Mouse (Mus musculus) hindbrain, embryonic 12.5 days (tissue): ENCODE results near the gene Gm43191. TPM values are rescaled to one million over a fixed set of nuclear protein-coding genes. Genes with fewer than 3 reads are reported as not detected.

Source experiments
- ATAC-seq: fragments of 200-750 bp; cut with Nextera tagmentation; 2 replicates; pipeline ENCODE4 v1.8.0; 2017; ENCODE audit warnings: moderate TSS enrichment; ENCODE audit not compliant: low FRiP score
- H3K27ac ChIP-seq: fragments of 300-500 bp; sonication (generic); 2 replicates; pipeline ENCODE4 v1.5.1; 2016; ENCODE audit warnings: mild to moderate bottlenecking
- H3K27me3 ChIP-seq: fragments of 300-500 bp; sonication (generic); 2 replicates; pipeline ENCODE4 v1.6.1; 2016; ENCODE audit warnings: mild to moderate bottlenecking
- H3K36me3 ChIP-seq: fragments of 300-500 bp; sonication (generic); 2 replicates; pipeline ENCODE4 v1.6.1; 2016; ENCODE audit warnings: mild to moderate bottlenecking
- H3K4me1 ChIP-seq: fragments of 300-500 bp; sonication (generic); 2 replicates; pipeline ENCODE4 v1.6.1; 2016
- H3K4me2 ChIP-seq: fragments of 300-500 bp; sonication (generic); replicated peaks from 2 replicates; pipeline ENCODE4 v1.6.1; 2016; ENCODE audit warnings: mild to moderate bottlenecking
- H3K4me3 ChIP-seq: fragments of 300-500 bp; sonication (generic); 2 replicates; pipeline ENCODE4 v1.5.1; 2016; ENCODE audit warnings: mild to moderate bottlenecking
- H3K9ac ChIP-seq: fragments of 300-500 bp; sonication (generic); 2 replicates; pipeline ENCODE4 v1.6.1; 2016; ENCODE audit warnings: mild to moderate bottlenecking, moderate library complexity
- H3K9me3 ChIP-seq: fragments of 300-500 bp; sonication (generic); replicated peaks from 2 replicates; pipeline ENCODE4 v1.6.1; 2016; ENCODE audit warnings: mild to moderate bottlenecking
- WGBS: fragments of 180-500 bp; shearing (Covaris S2); methylation state at CpG from one replicate; pipeline ENCODE4 v1.1.7; 2016; 5-methylcytosine and 5-hydroxymethylcytosine counted together
- polyA plus RNA-seq: library from polyadenylated mRNA; unstranded; fragments of >200 nt; fragmentation: Nextera tagmentation; extraction: Ambion mirVana; gene quantifications from 2 replicates; pipeline ENCODE4 v1.2.1, GENCODE M21; 2016

The Gm43191 gene
- polyA plus RNA-seq, 1 experiment from 2014 or later, result not detected

GRCm38 (mm10) chr3:116637693-116638476, 43.2 kb downstream of the Gm43191 start:
- Histone ChIP-seq H3K27me3 (no peaks in the 10 kb centered on the region), H3K36me3 (peaks cover 87% of the 10 kb centered on the region), H3K9me3 (no peaks in the 10 kb centered on the region), H3K9ac (no peak overlapping the region), H3K4me1 (no peaks in the 10 kb centered on the region), H3K27ac (no peak overlapping the region), H3K4me2 (no peak overlapping the region), H3K4me3 (no peak overlapping the region)
- WGBS, result 94% methylated on average over 9 of the region's 9 CpGs
- ATAC-seq, result no peak

GRCm38 (mm10) chr3:116635799-116636198, 45.3 kb downstream of the Gm43191 start:
- H3K27ac ChIP-seq, result no peak overlapping the region
- H3K4me1 ChIP-seq, result no peaks in the 10 kb centered on the region
- no peaks in the 10 kb centered on the region for H3K9me3 ChIP-seq
- no peak for ATAC-seq
- H3K9ac ChIP-seq, result no peak overlapping the region
- 74% methylated on average over 5 of the region's 5 CpGs for WGBS
- no peaks in the 10 kb centered on the region for H3K27me3 ChIP-seq
- H3K4me3 ChIP-seq, result no peak overlapping the region
- H3K4me2 ChIP-seq, result no peak overlapping the region
- H3K36me3 ChIP-seq, result peaks cover 82% of the 10 kb centered on the region

GRCm38 (mm10) chr3:116634853-116635252, 46.2 kb downstream of the Gm43191 start:
- no peaks in the 10 kb centered on the region for H3K27me3 ChIP-seq
- H3K4me2 ChIP-seq, result no peak overlapping the region
- ATAC-seq, result no peak
- H3K9ac ChIP-seq, result no peak overlapping the region
- peaks cover 82% of the 10 kb centered on the region for H3K36me3 ChIP-seq
- H3K9me3 ChIP-seq, result no peaks in the 10 kb centered on the region
- H3K27ac ChIP-seq, result no peak overlapping the region
- no peak overlapping the region for H3K4me3 ChIP-seq
- WGBS, result 95% methylated on average over 8 of the region's 8 CpGs
- no peaks in the 10 kb centered on the region for H3K4me1 ChIP-seq

GRCm38 (mm10) chr3:116634091-116634490, 47.0 kb downstream of the Gm43191 start:
- Histone ChIP-seq H3K4me3 (no peak overlapping the region), H3K9me3 (no peaks in the 10 kb centered on the region), H3K27me3 (no peaks in the 10 kb centered on the region), H3K36me3 (peaks cover 74% of the 10 kb centered on the region), H3K4me2 (no peak overlapping the region), H3K9ac (no peak overlapping the region), H3K27ac (no peak overlapping the region), H3K4me1 (no peaks in the 10 kb centered on the region)
- ATAC-seq, result no peak
- 95% methylated on average over 3 of the region's 3 CpGs for WGBS

GRCm38 (mm10) chr3:116632971-116633370, 48.1 kb downstream of the Gm43191 start:
- H3K36me3 ChIP-seq, result peaks cover 64% of the 10 kb centered on the region
- H3K27me3 ChIP-seq, result no peaks in the 10 kb centered on the region
- 93% methylated on average over 3 of the region's 3 CpGs for WGBS
- H3K27ac ChIP-seq, result no peak overlapping the region
- H3K9me3 ChIP-seq, result no peaks in the 10 kb centered on the region
- no peak overlapping the region for H3K4me3 ChIP-seq
- no peak overlapping the region for H3K4me2 ChIP-seq
- no peak overlapping the region for H3K9ac ChIP-seq
- H3K4me1 ChIP-seq, result no peaks in the 10 kb centered on the region
- ATAC-seq, result no peak

- Histone ChIP-seq H3K36me3 (peaks cover 57% of the 10 kb centered on the region), H3K9ac (no peak overlapping the region), H3K27me3 (no peaks in the 10 kb centered on the region), H3K9me3 (no peaks in the 10 kb centered on the region), H3K27ac (no peak overlapping the region), H3K4me1 (no peaks in the 10 kb centered on the region), H3K4me2 (no peak overlapping the region), H3K4me3 (no peak overlapping the region)
- WGBS, result 84% methylated on average over 1 of the region's 1 CpGs
- no peak for ATAC-seq
These were observed 49.6 kb downstream of the Gm43191 start for GRCm38 (mm10) chr3:116631459-116631858.

GRCm38 (mm10) chr3:116622641-116623040, 58.4 kb downstream of the Gm43191 start:
- H3K36me3 ChIP-seq, result peaks cover 43% of the 10 kb centered on the region

GRCm38 (mm10) chr3:116620636-116621370, 60.3 kb downstream of the Gm43191 start:
- H3K4me3 ChIP-seq, result no peak overlapping the region
- H3K27ac ChIP-seq, result no peak overlapping the region
- H3K36me3 ChIP-seq, result peaks cover 39% of the 10 kb centered on the region
- H3K4me1 ChIP-seq, result no peaks in the 10 kb centered on the region
- 94% methylated on average over 7 of the region's 7 CpGs for WGBS
- no peak overlapping the region for H3K9ac ChIP-seq
- ATAC-seq, result no peak
- no peak overlapping the region for H3K4me2 ChIP-seq
- no peaks in the 10 kb centered on the region; the same call in 1 of the 2 replicates for H3K9me3 ChIP-seq
- no peaks in the 10 kb centered on the region for H3K27me3 ChIP-seq

More at GRCm38 (mm10) chr3:116622641-116623040, 58.4 kb downstream of the Gm43191 start:
- no peak overlapping the region for H3K9ac ChIP-seq
- H3K27ac ChIP-seq, result no peak overlapping the region
- H3K4me3 ChIP-seq, result no peak overlapping the region
- H3K27me3 ChIP-seq, result no peaks in the 10 kb centered on the region
- WGBS, result 97% methylated on average over 7 of the region's 7 CpGs
- no peaks in the 10 kb centered on the region for H3K4me1 ChIP-seq
- H3K9me3 ChIP-seq, result no peaks in the 10 kb centered on the region; the same call in 1 of the 2 replicates
- H3K4me2 ChIP-seq, result no peak overlapping the region
- ATAC-seq, result no peak

- Histone ChIP-seq H3K9ac (no peak overlapping the region), H3K9me3 (no peaks in the 10 kb centered on the region; the same call in 1 of the 2 replicates), H3K27ac (no peak overlapping the region), H3K36me3 (peaks cover 55% of the 10 kb centered on the region), H3K4me2 (no peak overlapping the region), H3K4me3 (no peak overlapping the region), H3K27me3 (no peaks in the 10 kb centered on the region), H3K4me1 (no peaks in the 10 kb centered on the region)
- 84% methylated on average over 6 of the region's 6 CpGs for WGBS
- no peak for ATAC-seq
These were observed 62.2 kb downstream of the Gm43191 start for GRCm38 (mm10) chr3:116618855-116619254.

GRCm38 (mm10) chr3:116615318-116616068, 65.6 kb downstream of the Gm43191 start:
- no peaks in the 10 kb centered on the region for H3K27me3 ChIP-seq
- H3K4me1 ChIP-seq, result no peaks in the 10 kb centered on the region
- ATAC-seq, result no peak
- H3K4me3 ChIP-seq, result no peak overlapping the region
- no peak overlapping the region for H3K9ac ChIP-seq
- H3K4me2 ChIP-seq, result no peak overlapping the region
- H3K27ac ChIP-seq, result no peak overlapping the region
- H3K36me3 ChIP-seq, result peaks cover 45% of the 10 kb centered on the region
- H3K9me3 ChIP-seq, result no peaks in the 10 kb centered on the region
- 92% methylated on average over 8 of the region's 8 CpGs for WGBS

- Histone ChIP-seq H3K9me3 (no peaks in the 10 kb centered on the region), H3K4me1 (no peaks in the 10 kb centered on the region), H3K27ac (no peak within 1 kb of the TSS), H3K4me2 (no peak within 1 kb of the TSS), H3K4me3 (no peak within 1 kb of the TSS), H3K9ac (no peak within 1 kb of the TSS), H3K27me3 (no peaks in the 10 kb centered on the region), H3K36me3 (peaks cover 43% of the 10 kb centered on the region)
- ATAC-seq, result no peak
- WGBS, result 80% methylated on average over 10 of the region's 10 CpGs
These were observed 66.7 kb downstream of the Gm43191 start, which contains the start of gene Trmt13 for GRCm38 (mm10) chr3:116614295-116614892. Gene Trmt13, minus strand, starts transcription at chr3:116614587.

- no peak overlapping the region for H3K4me3 ChIP-seq
- no peak overlapping the region for H3K27ac ChIP-seq
- peaks cover 2% of the 10 kb centered on the region; the same call in 1 of the 2 replicates for H3K4me1 ChIP-seq
- no peak overlapping the region for H3K9ac ChIP-seq
- H3K4me2 ChIP-seq, result no peak overlapping the region
- H3K9me3 ChIP-seq, result no peaks in the 10 kb centered on the region
- no peak for ATAC-seq
- no peaks in the 10 kb centered on the region for H3K27me3 ChIP-seq
- H3K36me3 ChIP-seq, result peaks cover 34% of the 10 kb centered on the region
- WGBS, result 79% methylated on average over 9 of the region's 9 CpGs
These were observed 76.5 kb downstream of the Gm43191 start for GRCm38 (mm10) chr3:116604570-116604969.
